ENCODE assay signal across 21 mouse cellular contexts in genomic region chr12:111309931-111310330, GRCm38 (mm10). TPM values are rescaled to one million over a fixed set of nuclear protein-coding genes. Genes with fewer than 3 reads are reported as not detected.
"Had no signal": no experiment of that assay in that cellular context is flagged by ENCODE, and none has a peak within 500 bp of the region (broad histone marks: within the 10 kb centered on the region; RNA-seq: fewer than 3 reads in every experiment).

No protein-coding gene starts in this region.

- H3K4me3 ChIP-seq: midbrain, embryonic 10.5 days; midbrain, embryonic 12.5 days; myocyte; neural tube, embryonic 13.5 days; neural tube, embryonic 15.5 days had no signal

- H3K4me2 ChIP-seq: lung, embryonic 14.5 days; midbrain, embryonic 12.5 days; neural tube, embryonic 13.5 days; neural tube, embryonic 15.5 days had no signal

- H3K27me3 ChIP-seq: midbrain, embryonic 12.5 days; neural tube, embryonic 13.5 days; neural tube, embryonic 15.5 days had no signal

- H3K9ac ChIP-seq: lung, embryonic 14.5 days; midbrain, embryonic 12.5 days; neural tube, embryonic 13.5 days; neural tube, embryonic 15.5 days had no signal

- ATAC-seq: midbrain, embryonic 16.5 days had no signal

- H3K9me3 ChIP-seq: midbrain, embryonic 10.5 days; midbrain, embryonic 12.5 days; neural tube, embryonic 13.5 days; neural tube, embryonic 15.5 days had no signal

- DNase-seq: lung, adult 18-20 months; lung, embryonic 14.5 days; lung, postnatal 10 days; lung, postnatal 4 days; midbrain, embryonic 14.5 days; retina, postnatal 1 day; right cerebral cortex, adult 18-20 months; right cerebral cortex, postnatal 25 days; right cerebral cortex, postnatal 4 days; spleen, adult 18-20 months; thymus, adult 18-20 months; thymus, postnatal 14 days; thymus, postnatal 36 days had no signal

- H3K27ac ChIP-seq: midbrain, embryonic 10.5 days; midbrain, embryonic 12.5 days; neural tube, embryonic 13.5 days; neural tube, embryonic 15.5 days had no signal

- H3K4me1 ChIP-seq: midbrain, embryonic 10.5 days; midbrain, embryonic 12.5 days; neural tube, embryonic 13.5 days; neural tube, embryonic 15.5 days had no signal

RNA-seq across cellular contexts. Expression of gene Amn, which starts 39.0 kb away (rescaled TPM):
- polyA plus RNA-seq: neural tube, embryonic 11.5 days; stomach, embryonic 14.5 days had no signal
